Mouse (Mus musculus) T-helper 2 cell (primary cell): ENCODE measurements around the gene Cadm4.
"Not testable (repeated sequence)": the region's sequence is repeated elsewhere in the genome, so short reads cannot be mapped to it uniquely, and the experiment has no call there.

ENCODE experiments used
- in situ Hi-C: fragments of 300-600 bp; cut with MboI, MseI; formaldehyde crosslinking; loops from one replicate; pipeline ENCODE4 v1.15.1; 2025; ENCODE audit warnings: high pct_unique_total_duplicates

Gene Cadm4

GRCm38 (mm10) chr7:24466835-24467234 is 15.0 kb upstream of the Cadm4 start:
- in situ Hi-C loops = loop anchor here (5.0 kb wide), 1 partner anchor 35 kb away; no protein-coding TSS in a partner anchor

- in situ Hi-C loops = loop anchor here (5.0 kb wide), 1 partner anchor 36 kb away; no protein-coding TSS in a partner anchor
Measured at GRCm38 (mm10) chr7:24467886-24468285, 13.9 kb upstream of the Cadm4 start.

DNA sequence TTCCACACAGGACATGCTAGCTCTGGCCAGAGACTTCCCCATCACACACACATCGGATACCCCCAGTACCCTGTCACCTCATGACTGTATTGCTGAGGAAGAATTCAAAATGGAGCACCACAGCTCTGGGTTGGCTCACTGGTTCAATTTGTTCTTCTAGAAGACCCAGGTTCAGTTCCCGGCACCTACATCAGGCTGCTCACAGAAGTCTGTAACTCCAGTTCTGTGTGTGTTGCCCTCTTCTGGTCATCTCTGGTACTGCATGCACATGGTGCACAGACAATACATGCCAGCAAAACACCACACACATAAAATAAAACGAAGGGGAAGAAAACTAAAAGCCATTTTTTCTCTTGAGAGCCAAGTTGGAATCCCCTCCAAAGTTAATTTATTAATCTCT is 12.7 kb upstream of the Cadm4 start:
- in situ Hi-C loops = loop anchor here (5.0 kb wide), 1 partner anchor 37 kb away; no protein-coding TSS in a partner anchor

DNA sequence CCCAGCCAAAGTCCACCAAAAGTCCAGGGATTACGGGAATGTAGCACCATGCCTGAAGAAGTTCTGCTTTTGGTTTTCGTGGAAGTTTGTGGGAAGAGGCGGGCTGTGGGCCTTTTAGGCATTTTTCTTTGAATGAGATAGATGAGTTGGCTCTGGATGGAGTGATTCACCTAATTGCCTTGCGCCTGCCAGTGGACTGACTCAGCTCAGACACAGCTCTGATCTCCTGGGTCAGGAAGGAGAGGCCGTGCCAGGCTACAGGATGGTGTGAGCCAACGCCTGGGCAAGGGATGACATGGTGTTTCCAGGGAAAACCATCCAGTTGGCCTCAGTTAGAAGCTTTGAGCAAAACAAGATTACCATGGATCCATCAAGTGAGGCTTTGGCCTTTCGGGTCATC is 11.5 kb upstream of the Cadm4 start:
- in situ Hi-C loops = no loop called here

DNA sequence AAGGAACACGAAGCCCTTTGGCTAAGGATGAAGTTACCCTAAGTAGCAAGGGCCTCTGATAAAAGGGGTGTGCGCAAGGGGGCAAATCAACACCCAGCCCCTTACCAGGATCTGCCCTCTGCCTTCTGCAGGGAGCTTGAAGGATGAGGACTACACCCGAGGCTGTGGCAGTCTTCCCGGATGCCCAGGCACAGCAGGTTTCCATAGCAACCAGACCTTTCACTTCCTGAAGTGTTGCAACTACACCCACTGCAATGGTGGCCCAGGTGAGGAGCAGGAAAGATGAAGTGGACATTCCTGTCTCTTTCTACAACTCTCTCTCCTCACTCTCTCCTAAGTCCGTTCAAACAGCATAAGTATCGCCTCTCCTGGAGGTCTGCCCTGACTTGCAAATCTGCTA is 9.4 kb upstream of the Cadm4 start:
- in situ Hi-C loops = no loop called here

GRCm38 (mm10) chr7:24472937-24473336 is 8.9 kb upstream of the Cadm4 start:
- in situ Hi-C loops = no loop called here

- in situ Hi-C loops = no loop called here
Measured at GRCm38 (mm10) chr7:24473913-24474529, 7.8 kb upstream of the Cadm4 start.

GRCm38 (mm10) chr7:24474811-24475506 is 6.9 kb upstream of the Cadm4 start:
- in situ Hi-C loops = no loop called here

GRCm38 (mm10) chr7:24476338-24476737 is 5.5 kb upstream of the Cadm4 start:
- in situ Hi-C loops = no loop called here

DNA sequence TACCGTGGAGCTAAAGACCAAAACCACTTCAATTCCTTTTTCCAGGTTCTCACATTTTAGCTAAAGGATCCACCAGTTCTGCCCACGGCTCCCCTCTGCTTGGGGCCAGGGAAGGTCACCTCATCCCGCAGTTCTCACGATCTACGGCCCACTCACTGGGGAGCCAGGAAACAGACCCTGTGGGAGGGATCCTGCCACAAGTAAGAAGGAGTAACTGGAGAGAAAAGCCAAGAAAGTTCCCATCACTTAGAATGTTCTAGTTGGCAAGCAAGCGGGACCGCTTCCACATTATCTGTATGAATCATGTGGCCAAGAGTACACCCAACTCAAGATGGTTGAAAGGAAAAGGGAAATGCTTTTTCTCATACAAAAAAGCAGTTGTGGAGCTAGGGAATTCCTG is 5.0 kb upstream of the Cadm4 start:
- in situ Hi-C loops = no loop called here

DNA sequence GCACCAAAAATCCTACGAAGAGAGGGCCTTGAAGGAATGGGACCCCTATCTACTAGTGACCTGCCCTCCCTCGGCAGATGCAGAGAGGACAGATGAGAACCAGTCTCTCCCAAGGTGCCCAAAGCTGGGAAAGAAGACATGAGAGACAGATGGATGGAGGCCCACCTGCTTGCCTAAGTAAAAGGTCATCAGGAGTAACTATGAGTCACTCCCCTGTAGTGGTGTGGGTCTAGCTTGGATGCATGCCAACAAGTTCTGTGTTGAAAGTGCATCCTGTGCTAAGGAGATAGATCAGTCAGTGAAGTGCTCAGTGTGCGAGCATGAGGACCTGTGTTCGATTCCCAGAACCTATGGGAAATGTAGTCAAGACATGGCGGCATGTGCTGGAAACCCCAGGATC is 2.9 kb upstream of the Cadm4 start:
- in situ Hi-C loops = no loop called here

- in situ Hi-C loops = no loop called here
Measured at GRCm38 (mm10) chr7:24479685-24480084, 2.1 kb upstream of the Cadm4 start.

GRCm38 (mm10) chr7:24480121-24480941 is 1.5 kb upstream of the Cadm4 start:
- in situ Hi-C loops = no loop called here

- in situ Hi-C loops = no loop called here
Measured at GRCm38 (mm10) chr7:24480986-24481473, 793 bp upstream of the Cadm4 start.

GRCm38 (mm10) chr7:24482208-24483020 is 591 bp downstream of the Cadm4 start:
- in situ Hi-C loops = no loop called here

DNA sequence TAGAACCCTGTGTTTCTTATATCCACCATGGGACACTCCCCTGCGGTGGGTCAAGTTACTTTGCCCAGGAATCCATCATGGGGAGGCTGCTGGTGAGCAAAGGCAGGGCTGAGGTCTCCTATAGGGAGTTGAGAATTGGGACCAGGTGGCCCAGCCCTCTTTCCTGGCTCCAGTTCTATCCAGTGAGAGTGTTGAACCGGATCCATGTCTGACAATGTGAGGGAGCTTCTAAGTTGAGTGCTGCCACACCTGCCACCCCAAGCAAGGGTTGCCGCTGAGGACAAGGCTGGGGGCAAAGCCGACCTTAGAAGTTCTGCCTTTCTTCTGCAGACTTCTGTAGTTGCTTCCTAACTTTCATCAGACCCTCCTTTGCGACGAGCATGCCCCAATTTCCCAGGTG is 1.5 kb downstream of the Cadm4 start:
- in situ Hi-C loops = not testable (repeated sequence)

- in situ Hi-C loops = no loop called here
Measured at GRCm38 (mm10) chr7:24485481-24485880, 3.7 kb downstream of the Cadm4 start.

DNA sequence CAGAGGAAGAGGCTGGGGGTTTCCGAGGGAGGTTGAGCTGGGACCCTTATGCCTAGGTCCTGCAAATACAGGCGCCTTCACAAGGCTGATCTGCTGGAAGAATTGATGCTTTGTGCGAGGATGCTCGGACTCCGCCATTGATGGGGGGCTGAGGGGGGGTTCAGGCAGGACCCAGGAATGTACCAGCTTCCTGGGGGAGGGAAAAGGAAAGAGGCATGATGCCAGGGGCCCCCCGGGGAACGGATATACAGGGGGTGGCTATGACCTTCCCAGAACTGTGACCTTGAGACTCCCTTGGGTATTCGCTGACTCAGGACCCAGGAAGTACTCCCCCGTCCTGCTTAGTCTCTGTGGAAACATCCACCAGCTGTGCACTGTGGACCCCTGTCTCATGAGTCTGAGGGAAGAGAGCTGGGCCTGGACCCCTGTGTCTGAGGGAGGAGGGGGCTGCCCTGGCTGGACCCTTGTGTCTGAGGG is 4.9 kb downstream of the Cadm4 start:
- in situ Hi-C loops = no loop called here

DNA sequence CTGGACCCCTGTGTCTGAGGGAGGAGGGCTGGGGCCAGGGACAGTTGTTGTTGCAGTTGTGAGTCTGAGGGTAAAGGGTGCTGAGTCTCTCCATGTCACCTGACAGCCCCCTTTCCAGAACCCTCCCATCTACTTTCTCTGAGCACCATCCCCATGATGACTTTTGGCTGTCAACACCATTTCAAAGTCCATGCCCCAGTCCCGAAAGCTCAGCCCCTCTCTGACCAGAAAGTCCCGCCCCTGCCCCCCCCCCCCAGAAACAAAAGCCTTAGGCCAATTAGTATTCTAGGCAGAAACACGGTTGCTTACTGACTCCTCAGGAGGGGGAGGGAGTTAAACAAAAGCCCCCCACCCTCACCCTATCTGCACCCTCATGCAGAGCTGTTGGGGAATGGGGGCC is 5.6 kb downstream of the Cadm4 start:
- in situ Hi-C loops = no loop called here

- in situ Hi-C loops = no loop called here
Measured at GRCm38 (mm10) chr7:24488303-24488702, 6.5 kb downstream of the Cadm4 start.

DNA sequence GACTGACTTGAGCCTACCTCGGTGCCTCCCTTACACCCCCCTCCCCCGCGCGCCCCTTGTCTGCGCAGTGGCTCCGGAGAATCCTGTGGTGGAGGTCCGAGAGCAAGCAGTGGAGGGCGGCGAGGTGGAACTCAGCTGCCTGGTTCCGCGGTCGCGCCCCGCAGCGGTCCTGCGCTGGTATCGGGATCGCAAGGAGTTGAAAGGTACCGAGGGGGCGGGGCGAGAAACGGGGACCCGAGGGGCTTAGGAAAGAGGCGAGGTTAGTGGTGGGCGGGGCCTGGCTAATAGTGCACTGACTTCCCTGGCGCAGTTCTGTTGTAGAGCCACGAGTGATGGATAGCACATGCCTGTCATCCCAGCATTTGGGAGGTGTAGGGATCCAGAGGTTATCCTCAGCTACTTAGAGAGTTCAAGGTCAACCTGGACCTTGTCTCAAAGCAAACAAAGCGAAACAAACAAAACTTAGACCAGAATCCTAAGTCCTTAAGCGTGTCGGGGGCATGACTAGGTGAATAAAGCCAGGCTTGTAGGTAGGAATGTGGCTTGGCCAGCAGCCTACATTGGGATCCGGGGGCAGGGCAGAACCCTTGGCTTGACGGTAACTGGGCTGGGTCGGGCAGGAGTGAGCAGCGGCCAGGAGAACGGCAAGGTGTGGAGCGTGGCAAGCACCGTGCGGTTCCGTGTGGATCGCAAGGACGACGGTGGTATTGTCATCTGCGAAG is 18.2 kb downstream of the Cadm4 start:
- in situ Hi-C loops = no loop called here
